Mouse (Mus musculus) heart, postnatal 4 days (tissue): Measurements from ENCODE around the gene Naa40. TPM values are rescaled to one million over a fixed set of nuclear protein-coding genes. Genes with fewer than 3 reads are reported as not detected.
A peak's percentile ranks its signal among the peaks of the same experiment; 100 is the strongest.

ENCODE experiments used
- DNase-seq: peaks from one replicate; pipeline ENCODE4 v3.0.0; 2021
- total RNA-seq, 2 experiments: library from RNA; stranded (reverse); gene quantifications; 2 replicates each; pipeline ENCODE4 v1.2.3; 2021

The Naa40 gene
- total RNA-seq, result 10 to 100 TPM; 34.3 to 36.9 TPM

DNA sequence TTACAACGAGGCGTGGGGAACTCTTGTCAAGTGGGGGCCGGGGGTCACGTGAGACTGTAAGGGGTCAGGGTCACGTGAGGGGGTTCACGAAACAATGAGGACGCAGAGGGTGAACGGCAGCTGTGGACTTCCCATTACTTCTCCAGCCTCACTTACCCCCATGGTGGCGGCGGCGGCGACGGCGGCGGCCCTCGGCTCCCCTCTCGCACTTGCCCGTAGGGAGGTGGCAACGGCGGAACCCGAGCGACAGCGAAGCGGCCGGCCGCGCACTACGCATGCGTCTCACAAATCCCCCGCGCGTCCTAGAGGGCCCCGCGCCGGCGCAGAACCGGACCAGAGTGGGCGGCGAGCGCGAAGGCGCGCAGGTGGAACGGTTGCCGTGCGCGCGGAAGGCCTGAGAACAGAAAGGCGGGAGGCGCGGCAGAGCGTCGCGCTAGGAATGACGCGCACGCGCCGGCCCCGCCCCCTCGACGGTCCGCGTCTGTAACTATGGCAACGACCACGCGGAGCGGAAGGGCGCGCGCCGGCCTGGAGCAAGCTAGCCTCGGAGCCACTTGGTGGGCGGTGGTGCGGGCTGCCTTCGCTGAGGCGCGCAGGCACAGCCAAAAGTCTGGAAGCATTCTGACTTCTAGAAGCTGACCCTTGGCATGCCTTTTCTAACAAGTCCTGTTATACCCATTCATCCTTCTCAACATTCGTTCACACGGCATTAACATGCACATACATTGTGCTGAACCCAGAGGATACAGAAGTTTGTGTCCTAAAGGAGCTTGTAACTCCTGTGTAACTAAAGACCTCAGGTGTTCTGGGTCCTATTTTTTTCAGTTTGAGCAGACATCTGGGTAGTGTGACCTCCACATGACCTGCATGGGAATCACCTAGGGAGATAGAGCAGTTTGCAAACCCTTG, at the start of gene Naa40:
TSS of gene Naa40 (minus strand) at position 402 of the 909 bp plus-strand sequence.
- DNase-seq, result peak; percentile 96

DNA sequence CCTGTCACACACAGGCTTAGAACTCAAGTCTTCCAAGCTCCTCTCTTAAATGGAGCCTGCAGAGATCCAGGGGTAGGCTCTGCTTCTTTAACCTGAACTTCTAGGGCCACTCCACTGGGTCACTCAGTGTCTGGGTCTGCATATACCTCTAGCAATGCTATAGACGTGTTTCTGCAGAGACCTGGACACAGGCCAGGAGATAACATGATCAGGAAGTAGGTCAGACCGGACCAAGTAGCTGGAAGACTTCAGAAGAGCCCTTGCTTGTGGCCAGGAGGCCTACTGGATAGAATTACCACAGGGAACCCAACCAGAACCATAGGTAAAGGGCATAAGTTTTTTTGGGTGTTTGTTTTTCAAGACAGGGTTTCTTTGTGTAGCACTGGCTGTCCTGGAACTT, 48.8 kb upstream of the Naa40 start:
- DNase-seq, result no peak

DNA sequence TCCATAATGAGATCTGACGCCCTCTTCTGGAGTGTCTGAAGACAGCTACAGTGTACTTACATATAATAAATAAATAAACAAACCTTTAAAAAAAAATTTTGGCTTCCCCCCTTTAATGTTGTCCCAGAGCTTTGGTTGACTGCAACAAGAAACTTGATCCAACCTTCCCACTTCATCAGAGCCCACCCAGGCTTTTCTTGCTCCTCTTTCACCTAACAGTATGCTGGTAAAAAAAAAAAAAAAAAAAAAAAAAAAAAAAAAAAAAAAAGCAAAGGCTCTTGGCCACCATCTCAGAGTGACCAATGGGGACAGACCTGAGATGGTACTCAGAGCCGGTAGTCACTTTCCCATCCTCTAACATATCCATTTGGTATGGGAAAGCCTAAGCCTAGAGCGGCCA, 47.3 kb upstream of the Naa40 start:
- DNase-seq, result no peak

DNA sequence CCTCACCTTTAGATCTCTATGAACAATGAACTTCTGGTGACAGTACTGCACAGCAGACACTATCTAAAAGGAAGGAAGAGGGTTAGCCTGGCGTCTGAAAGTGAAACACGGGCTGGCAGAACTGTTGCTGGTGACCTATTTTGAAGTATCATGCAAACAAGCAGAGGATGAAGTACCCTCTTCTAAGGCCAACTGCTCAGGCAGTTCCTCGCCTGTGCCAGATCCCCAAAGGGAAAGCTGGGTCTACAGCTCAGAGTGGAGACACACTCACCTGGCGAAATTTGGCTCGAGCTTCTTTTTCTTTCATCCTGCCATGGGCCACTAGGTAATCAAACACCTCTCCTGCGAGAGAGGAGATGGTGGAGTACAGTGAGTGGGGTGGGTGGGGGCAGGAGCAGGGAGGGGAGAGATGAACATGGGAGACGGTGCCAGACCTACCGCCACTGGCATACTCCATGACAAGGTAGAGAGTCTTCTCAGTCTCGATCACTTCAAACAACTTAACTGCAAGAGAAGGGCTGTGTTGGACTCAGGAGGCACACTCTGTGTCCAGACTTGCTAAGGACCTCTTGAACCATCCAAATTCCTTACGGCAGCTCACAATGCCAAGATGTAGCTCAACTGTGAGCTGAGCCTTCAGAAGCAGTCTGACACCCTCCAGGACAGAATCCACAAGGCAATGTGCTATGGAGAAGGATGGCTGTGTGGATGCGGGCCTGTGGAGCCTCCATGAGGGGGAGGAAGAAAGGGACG, 45.8 kb upstream of the Naa40 start:
- DNase-seq, result no peak

DNA sequence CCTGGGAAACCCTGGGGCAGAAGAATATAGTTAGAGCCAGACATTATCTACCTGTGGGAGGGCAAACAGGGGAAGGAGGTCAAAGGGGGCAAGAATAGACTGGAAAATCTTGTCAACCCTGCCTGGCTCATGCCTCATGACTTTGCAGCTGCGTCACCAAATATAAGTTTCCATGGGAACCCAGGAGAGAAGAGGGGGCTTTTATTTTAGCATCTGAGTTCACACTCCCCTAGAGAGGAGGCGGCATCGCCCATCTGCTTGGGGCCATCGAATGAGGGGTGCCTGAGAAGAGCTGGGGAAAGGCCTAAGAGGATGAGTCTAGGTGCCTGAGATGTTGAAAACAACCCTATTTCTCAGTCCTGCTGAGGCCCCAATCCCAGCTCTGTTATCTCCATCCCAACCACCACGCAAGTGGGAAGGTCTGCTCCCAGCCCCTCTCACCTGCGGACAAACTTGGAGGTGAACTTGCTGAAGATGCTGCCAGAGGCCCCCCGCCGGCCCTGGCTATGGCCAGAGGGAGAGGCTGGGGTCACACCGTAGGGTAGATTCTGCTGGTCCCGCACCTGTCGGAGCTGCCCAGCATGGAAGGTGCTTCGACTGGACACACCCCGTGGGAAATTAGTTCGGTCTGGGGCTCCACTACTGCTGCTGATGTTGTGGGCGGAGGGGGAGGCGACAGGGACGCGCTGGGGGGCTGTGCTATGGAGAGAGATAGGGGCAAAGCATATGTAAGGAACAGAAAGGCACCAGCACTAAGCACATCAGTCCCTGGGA, 39.8 kb upstream of the Naa40 start:
- DNase-seq, result no peak

DNA sequence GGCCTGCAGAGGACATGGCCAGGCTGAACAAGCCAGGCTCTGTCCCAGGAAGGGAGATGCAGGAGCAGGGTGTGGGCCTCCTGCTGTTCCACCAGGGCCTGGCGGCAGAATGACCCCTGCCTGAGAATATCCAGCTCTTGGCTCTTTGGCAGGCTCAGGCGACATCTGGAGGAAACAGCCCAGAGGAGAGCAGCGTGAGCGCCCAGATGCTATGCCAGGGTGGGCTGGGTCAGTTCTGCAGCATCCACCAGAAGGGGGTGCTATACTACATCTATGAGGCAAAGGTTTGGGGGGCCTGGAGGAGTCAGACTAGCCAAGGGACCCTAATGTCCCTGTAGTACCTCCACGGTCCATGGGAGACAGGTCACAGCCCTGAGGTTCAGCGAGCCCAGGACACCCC, 38.1 kb upstream of the Naa40 start:
- DNase-seq, result peak; percentile 79

DNA sequence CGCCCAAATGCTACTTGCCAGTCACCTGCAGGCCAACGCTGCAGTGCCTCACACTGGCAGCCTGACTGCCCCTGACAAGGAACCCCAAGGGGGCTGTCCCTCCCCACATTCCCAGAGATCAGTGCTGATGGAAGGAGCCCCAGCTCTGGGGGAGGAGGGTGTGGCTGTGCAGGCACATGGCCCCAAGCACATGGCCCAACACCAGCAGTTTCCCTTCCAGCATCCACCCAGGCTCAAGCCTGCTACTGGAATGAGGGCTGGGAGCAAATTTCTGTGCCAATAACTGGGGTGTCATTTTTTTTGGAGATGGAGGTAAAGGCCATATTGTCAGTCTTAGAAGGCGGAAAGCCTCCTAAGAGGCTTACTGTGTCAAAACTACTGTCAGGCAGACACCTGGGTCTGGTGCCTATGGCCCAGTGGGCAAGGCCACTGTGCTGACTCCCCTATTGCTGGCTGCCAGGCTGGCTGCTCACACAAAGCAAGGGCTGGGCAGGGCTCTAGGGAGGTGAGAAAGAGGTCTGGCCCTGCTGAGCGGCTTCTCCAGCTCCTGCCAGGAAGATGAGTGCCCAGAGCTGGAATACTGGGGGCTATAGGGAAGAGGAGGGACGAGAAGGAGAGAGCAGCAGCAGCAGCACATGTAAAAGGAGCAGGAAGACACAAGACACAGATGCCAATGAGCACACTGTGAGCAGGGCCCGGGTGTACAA, 37.4 kb upstream of the Naa40 start:
- no peak for DNase-seq

DNA sequence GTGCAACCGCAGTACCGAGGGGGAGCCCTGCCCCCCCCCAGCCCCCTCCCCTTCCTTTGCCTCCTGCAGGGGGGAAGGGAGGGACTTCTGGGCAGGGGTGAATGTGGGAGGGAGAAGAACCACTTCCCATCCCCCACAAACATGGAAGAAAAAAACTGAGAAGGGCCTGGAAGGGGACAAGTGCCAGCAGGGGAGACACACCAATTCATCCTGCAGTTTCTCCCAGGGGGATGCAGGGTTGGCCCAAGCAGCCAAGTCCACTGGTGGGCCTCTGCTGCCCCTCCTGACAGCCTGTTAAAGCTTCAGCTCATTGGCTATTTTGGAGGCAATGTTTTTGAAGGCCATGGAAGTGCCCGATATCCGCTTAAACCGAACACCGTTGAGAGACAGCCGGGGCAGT, 35.8 kb upstream of the Naa40 start:
- DNase-seq, result no peak

DNA sequence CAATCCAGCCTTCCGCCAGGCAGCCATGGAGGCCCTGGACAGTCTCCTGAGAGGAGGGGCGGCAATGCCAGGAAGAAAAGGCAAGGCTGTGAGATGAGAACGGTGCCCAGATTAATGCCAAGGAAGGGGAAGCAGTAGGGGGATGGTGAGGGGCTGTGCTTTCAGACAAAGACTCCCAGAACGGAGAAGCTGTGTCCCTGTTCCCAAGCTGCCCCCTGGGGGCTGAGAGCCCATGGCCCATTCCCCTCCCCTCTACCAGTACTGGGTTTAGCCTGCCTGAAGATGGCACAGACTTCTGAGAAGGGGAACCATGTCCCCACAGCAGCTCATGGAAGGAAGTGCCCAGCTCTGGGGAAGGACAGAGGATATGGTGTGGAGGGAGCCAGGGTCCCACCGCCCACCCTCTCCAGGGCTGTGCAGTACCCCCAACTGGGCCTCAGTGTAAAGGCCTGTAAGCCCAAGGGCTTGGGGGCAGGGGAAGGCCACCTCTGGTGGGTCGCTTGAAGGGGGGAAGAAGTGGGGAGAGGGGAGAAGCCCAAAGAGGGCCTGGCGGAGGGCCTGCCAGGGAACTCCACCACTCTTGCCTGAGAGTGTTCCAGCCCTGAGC, 35.2 kb upstream of the Naa40 start:
- DNase-seq, result no peak

DNA sequence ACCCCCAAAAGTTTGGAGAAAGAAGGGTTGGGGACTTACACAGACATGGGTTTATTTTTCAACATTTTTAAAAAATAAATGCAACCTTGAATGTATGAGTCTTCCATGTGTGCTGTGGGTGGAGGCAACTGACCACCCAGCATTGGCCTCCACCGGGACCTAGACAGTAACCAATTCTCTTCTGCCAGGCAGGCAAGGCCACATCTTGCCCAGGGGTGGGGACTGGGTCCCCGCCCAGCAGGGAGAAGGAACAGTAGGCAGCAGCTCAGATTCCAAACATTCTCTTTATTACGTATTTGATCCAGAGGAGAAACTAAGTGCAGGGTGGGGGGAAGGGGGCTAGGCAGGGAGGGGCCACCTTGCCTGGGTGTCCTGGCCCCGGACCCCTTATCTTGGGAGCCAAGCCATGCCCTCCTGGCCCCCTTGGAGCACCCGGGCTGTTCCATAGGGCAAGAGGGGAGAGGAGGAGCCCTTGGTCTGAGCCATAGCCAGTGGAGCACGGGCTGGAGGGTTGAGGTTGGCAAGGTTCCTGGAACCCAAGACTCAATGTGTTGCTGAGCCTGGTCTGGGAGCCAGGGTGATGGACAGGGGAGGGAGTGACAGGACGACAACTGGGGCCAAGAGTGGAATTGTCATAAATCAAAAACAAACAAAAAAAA, 34.3 kb upstream of the Naa40 start:
- no peak for DNase-seq

DNA sequence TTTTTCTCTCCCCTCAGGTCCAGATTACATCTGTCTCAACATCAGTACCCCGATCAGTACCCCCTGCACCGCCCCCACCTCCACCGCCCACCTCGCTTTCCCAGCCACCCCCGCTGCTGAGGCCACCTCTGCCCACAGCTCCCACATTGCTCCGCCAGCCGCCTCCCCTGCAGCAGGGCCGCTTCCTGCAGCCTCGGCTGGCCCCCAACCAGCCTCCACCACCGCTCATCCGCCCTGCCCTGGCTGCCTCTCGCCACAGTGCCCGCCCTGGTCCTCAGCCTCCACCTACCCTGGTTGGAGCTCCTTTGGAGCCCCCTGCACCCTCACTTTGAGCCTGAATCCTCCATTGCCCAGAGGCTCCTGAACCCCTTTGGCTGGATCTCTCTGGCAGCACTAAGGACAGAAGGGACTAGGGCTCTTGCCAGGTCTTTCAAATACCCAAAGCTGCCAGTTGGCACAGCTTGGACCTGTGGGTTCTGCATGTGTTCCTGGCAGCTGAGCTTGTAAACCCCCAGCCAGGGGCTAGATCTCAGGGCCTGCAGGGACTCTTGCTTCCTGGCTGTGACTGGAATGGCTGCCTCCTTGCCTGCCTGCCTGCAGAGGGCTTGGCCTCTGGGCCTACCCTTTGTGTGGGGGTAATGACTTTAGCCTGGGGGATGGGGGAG, 33.5 kb upstream of the Naa40 start:
- no peak for DNase-seq

DNA sequence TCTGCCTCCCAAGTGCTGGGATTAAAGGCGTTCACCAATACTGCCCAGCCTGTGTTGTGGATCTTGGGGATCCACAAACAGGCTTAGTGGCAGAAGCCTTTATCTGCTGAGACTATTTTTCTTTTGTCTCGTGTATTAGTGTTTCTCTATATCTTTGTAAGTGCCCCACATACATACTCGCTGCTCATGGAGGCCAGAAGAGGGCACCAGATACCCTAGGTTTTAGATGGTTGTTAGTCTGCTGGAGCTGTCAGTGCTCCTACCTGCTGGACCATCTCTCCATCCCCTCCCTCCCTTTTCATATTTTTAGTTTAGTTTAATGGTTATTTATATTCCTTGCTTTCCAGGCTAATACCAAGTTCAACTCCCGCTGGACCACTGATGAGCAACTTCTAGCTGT, 32.5 kb upstream of the Naa40 start:
- no peak for DNase-seq

DNA sequence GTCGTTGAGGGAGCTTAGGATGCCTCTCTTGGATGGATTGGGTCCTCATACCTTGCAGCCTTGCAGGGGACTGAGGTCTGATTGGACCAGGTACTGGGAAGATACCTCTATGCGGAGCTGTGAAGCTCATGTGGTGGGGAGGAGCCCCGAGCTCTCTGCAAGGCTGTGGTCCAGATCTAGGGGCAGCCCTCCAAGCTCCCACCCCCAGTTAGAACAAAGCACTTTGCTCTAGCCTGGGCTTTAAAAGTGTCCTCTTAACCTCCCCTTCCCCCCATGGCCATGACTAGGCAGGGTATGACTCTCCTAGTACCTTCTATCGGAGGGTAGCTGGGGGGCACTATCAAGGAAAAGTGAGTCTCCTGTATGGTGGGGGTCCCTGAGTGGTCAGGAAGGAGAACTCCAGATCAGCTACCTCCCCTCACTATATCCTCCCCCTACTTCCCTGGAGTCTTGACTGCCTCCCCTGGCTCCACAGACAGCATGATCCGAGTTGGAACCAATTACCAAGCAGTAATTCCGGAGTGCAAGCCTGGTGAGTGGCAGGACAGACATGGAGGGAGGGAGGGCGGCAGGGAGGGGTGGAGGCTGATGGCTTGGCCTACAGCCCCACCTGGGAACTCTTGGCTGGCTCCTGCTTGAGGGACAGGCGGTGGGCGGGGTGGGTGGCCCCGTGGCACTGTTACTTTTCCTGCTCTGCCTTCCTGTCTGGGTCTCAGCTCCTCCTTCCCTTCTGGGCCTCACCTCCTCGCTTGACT, 28.5 kb upstream of the Naa40 start:
- peak; percentile 57 for DNase-seq

DNA sequence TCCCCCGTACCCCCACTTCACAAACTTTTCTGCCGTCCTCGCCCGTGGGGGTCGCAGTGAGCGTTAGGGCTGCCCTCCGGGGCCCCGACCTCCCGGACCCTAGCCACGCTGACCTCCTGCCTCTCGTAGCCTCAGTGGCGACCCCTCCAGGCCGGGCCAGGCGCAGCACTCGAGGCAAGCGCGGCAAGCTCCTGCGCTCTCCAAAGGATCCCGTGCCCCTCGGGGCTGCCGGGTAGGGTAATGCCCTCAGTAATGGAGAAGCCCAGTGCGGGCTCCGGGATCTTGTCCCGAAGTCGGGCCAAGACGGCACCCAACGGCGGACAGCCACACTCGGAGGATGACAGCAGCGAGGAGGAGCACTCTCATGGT, 27.7 kb upstream of the Naa40 start:
- DNase-seq, result peak; percentile 91

DNA sequence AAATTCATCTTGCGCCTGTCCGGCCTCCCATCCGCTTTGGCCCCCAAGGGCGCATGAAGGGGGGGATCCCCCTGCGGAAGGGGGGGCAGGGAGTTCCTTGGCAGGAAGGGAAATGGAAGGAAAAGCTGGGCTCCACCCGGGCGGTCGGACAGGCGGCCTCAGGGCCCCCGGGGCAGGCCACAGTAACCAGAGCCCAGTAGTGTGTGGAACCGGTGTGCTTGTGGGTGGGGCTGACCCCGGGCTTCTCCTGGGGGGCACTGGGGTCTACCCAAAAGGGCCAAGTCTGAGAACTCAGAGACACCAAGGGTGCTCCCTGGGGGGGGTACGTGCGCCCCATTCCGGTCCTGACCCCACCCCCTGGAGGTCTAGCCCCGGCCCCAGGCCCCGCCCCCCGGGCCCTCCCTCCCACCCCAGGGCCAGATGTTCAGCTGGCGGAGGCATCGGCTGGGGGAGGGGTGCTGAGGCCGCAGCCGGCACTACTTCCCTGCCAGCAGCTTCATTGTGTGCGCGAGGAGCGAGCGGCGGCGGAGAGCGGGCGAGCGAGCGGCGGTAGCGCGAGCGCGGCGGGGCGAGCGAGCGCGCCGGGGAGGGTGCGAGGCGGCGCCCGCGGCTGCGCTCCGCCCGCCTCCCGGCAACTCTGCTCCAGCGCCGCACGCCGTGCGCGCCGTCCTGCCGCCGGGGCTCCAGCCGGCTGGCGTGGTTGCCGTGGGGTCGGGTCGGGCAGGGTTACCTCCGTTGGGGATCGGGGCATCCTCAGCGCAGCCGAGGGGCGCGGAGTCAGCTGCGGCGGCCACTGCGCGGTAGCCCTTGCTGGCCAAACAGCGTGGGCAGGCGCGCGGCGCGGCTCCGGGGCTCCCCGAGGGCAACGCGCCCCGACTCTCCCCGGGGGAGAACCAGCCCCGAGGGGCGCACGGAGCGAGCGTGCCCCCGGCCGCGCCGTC, 27.1 kb upstream of the Naa40 start:
- peak; percentile 91 for DNase-seq

DNA sequence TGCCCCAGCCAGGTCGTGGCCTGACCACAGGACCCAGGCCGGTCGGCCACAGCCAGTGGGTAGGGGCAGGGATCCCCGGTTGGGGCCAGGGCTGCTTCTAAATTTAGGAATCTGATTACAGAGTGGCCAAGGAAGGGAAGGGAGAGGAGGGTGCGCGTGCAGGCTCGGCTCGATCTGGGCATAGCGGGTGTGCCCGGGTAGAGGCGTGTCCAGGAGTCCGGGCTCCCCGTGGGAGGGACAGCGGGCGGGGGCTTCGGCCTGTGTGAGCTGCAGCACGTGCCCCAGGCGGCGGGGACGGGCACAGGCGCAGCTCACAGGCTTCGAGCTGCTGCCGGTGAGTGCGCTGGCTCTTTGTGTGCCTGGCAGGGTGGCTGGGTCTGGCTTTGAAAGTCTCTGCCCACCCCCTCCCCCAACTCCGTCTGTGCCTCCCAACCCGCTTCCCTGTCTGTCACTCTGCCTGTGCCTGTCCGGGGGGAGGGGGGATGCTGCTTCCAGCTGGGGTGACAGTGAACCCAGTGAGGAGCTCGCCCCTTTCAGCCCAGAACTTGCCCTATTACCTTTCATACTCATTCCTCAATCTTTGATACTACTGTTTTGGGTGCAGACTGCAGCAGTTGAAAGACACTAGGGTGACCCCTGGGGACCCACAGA, 26.2 kb upstream of the Naa40 start, which contains the start of gene Rcor2:
TSS of gene Rcor2 (plus strand) at position 235 of the 651 bp plus-strand sequence.
- peak; percentile 88 for DNase-seq

DNA sequence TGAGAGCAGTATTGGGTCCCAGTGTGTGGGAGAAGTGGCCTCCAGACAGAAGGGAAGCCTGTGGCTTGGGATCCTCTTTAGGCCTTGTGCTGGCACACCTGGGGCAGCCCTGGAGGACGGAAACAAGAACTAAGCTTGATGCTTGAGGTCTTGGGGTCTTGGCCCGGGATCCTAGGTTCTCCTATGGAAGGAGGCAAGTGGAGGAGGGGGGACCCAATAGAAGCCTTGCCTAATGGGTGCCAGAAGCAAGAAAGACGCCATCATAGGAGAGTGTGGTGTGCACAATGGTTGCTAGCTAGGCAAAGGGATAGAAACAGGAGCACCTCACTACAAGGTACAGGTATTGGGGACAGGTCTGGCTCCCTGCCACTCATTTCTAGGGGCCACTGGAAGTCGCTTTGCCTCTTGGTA, 25.4 kb upstream of the Naa40 start:
- DNase-seq, result no peak
